Mouse (Mus musculus): ENCODE data around the gene Ier3. TPM values are rescaled to one million over a fixed set of nuclear protein-coding genes. Genes with fewer than 3 reads are reported as not detected.

Ier3 gene
- 0.85 TPM for polyA plus RNA-seq (2014; fragmentation: Illumina TruSeq; extraction: RNeasy Lipid Tissue Mini Kit (QIAGEN cat#74804); ENCODE audit: low read depth, low replicate concordance)

GRCm38 (mm10) chr17:35821439-35822430 is at the start of gene Ier3:
Gene Ier3 (plus strand): TSS chr17:35821684.

GRCm38 (mm10) chr17:35822964-35823937 is 1.8 kb downstream of the Ier3 start, which contains the start of gene Flot1:
Gene Flot1 (plus strand): TSS chr17:35823230.

GRCm38 (mm10) chr17:35838122-35838544 is 16.6 kb downstream of the Ier3 start, which contains the start of gene Tubb5:
Gene Tubb5 (minus strand): TSS chr17:35838306.

GRCm38 (mm10) chr17:35841076-35841950 is 19.8 kb downstream of the Ier3 start, which contains the start of gene Mdc1:
Gene Mdc1 (plus strand): TSS chr17:35841515.

GRCm38 (mm10) chr17:35861198-35861857 is 39.8 kb downstream of the Ier3 start, which contains the start of gene Nrm:
Gene Nrm (plus strand): TSS chr17:35861318.

GRCm38 (mm10) chr17:35865481-35866280 is 44.2 kb downstream of the Ier3 start, which contains the start of gene Ppp1r18:
Gene Ppp1r18 (plus strand): TSS chr17:35865593.

Other genes with a start within 250 kb of the Ier3 start
- not detected for gene Sfta2, start 220.1 kb upstream of the Ier3 start, polyA plus RNA-seq (2014; fragmentation: Illumina TruSeq; extraction: RNeasy Lipid Tissue Mini Kit (QIAGEN cat#74804); ENCODE audit: low read depth, low replicate concordance)
- gene Gm9573, start 195.0 kb upstream of the Ier3 start, polyA plus RNA-seq (2014; fragmentation: Illumina TruSeq; extraction: RNeasy Lipid Tissue Mini Kit (QIAGEN cat#74804); ENCODE audit: low read depth, low replicate concordance), result not detected
- gene Mucl3, start 178.0 kb upstream of the Ier3 start, polyA plus RNA-seq (2014; fragmentation: Illumina TruSeq; extraction: RNeasy Lipid Tissue Mini Kit (QIAGEN cat#74804); ENCODE audit: low read depth, low replicate concordance), result not detected
- gene Vars2, start 154.1 kb upstream of the Ier3 start, polyA plus RNA-seq (2014; fragmentation: Illumina TruSeq; extraction: RNeasy Lipid Tissue Mini Kit (QIAGEN cat#74804); ENCODE audit: low read depth, low replicate concordance), result 0.85 TPM
- 2.5 TPM for gene Gtf2h4, start 147.9 kb upstream of the Ier3 start, polyA plus RNA-seq (2014; fragmentation: Illumina TruSeq; extraction: RNeasy Lipid Tissue Mini Kit (QIAGEN cat#74804); ENCODE audit: low read depth, low replicate concordance)
- gene Ddr1, start 117.1 kb upstream of the Ier3 start, polyA plus RNA-seq (2014; fragmentation: Illumina TruSeq; extraction: RNeasy Lipid Tissue Mini Kit (QIAGEN cat#74804); ENCODE audit: low read depth, low replicate concordance), result 0.13 TPM
- gene Flot1, start 1.5 kb downstream of the Ier3 start, polyA plus RNA-seq (2014; fragmentation: Illumina TruSeq; extraction: RNeasy Lipid Tissue Mini Kit (QIAGEN cat#74804); ENCODE audit: low read depth, low replicate concordance), result 3.9 TPM
- gene Tubb5, start 16.6 kb downstream of the Ier3 start, polyA plus RNA-seq (2014; fragmentation: Illumina TruSeq; extraction: RNeasy Lipid Tissue Mini Kit (QIAGEN cat#74804); ENCODE audit: low read depth, low replicate concordance), result 13.4 TPM
- gene Mdc1, start 19.8 kb downstream of the Ier3 start, polyA plus RNA-seq (2014; fragmentation: Illumina TruSeq; extraction: RNeasy Lipid Tissue Mini Kit (QIAGEN cat#74804); ENCODE audit: low read depth, low replicate concordance), result 4.7 TPM
- 0.34 TPM for gene Nrm, start 39.6 kb downstream of the Ier3 start, polyA plus RNA-seq (2014; fragmentation: Illumina TruSeq; extraction: RNeasy Lipid Tissue Mini Kit (QIAGEN cat#74804); ENCODE audit: low read depth, low replicate concordance)
- gene Ppp1r18, start 43.9 kb downstream of the Ier3 start, polyA plus RNA-seq (2014; fragmentation: Illumina TruSeq; extraction: RNeasy Lipid Tissue Mini Kit (QIAGEN cat#74804); ENCODE audit: low read depth, low replicate concordance), result 1.1 TPM
- gene Dhx16, start 58.1 kb downstream of the Ier3 start, polyA plus RNA-seq (2014; fragmentation: Illumina TruSeq; extraction: RNeasy Lipid Tissue Mini Kit (QIAGEN cat#74804); ENCODE audit: low read depth, low replicate concordance), result 39.3 TPM
- gene 2310061I04Rik, start 75.7 kb downstream of the Ier3 start, polyA plus RNA-seq (2014; fragmentation: Illumina TruSeq; extraction: RNeasy Lipid Tissue Mini Kit (QIAGEN cat#74804); ENCODE audit: low read depth, low replicate concordance), result 17.0 TPM
- 10.3 TPM for gene Atat1, start 88.4 kb downstream of the Ier3 start, polyA plus RNA-seq (2014; fragmentation: Illumina TruSeq; extraction: RNeasy Lipid Tissue Mini Kit (QIAGEN cat#74804); ENCODE audit: low read depth, low replicate concordance)
- gene Mrps18b, start 94.7 kb downstream of the Ier3 start, polyA plus RNA-seq (2014; fragmentation: Illumina TruSeq; extraction: RNeasy Lipid Tissue Mini Kit (QIAGEN cat#74804); ENCODE audit: low read depth, low replicate concordance), result 25.6 TPM
- 12.4 TPM for gene Ppp1r10, start 94.8 kb downstream of the Ier3 start, polyA plus RNA-seq (2014; fragmentation: Illumina TruSeq; extraction: RNeasy Lipid Tissue Mini Kit (QIAGEN cat#74804); ENCODE audit: low read depth, low replicate concordance)
- 15.0 TPM for gene Abcf1, start 148.1 kb downstream of the Ier3 start, polyA plus RNA-seq (2014; fragmentation: Illumina TruSeq; extraction: RNeasy Lipid Tissue Mini Kit (QIAGEN cat#74804); ENCODE audit: low read depth, low replicate concordance)
- gene Gnl1, start 158.2 kb downstream of the Ier3 start, polyA plus RNA-seq (2014; fragmentation: Illumina TruSeq; extraction: RNeasy Lipid Tissue Mini Kit (QIAGEN cat#74804); ENCODE audit: low read depth, low replicate concordance), result 1.5 TPM
- gene Prr3, start 158.6 kb downstream of the Ier3 start, polyA plus RNA-seq (2014; fragmentation: Illumina TruSeq; extraction: RNeasy Lipid Tissue Mini Kit (QIAGEN cat#74804); ENCODE audit: low read depth, low replicate concordance), result 1.4 TPM
- gene H2-T24, start 198.9 kb downstream of the Ier3 start, polyA plus RNA-seq (2014; fragmentation: Illumina TruSeq; extraction: RNeasy Lipid Tissue Mini Kit (QIAGEN cat#74804); ENCODE audit: low read depth, low replicate concordance), result 3.9 TPM
- 29.7 TPM for gene H2-T23, start 211.2 kb downstream of the Ier3 start, polyA plus RNA-seq (2014; fragmentation: Illumina TruSeq; extraction: RNeasy Lipid Tissue Mini Kit (QIAGEN cat#74804); ENCODE audit: low read depth, low replicate concordance)
- 46.2 TPM for gene H2-T22, start 221.1 kb downstream of the Ier3 start, polyA plus RNA-seq (2014; fragmentation: Illumina TruSeq; extraction: RNeasy Lipid Tissue Mini Kit (QIAGEN cat#74804); ENCODE audit: low read depth, low replicate concordance)
- not detected for gene Gm6034, start 221.3 kb downstream of the Ier3 start, polyA plus RNA-seq (2014; fragmentation: Illumina TruSeq; extraction: RNeasy Lipid Tissue Mini Kit (QIAGEN cat#74804); ENCODE audit: low read depth, low replicate concordance)
- gene Gm11127, start 236.7 kb downstream of the Ier3 start, polyA plus RNA-seq (2014; fragmentation: Illumina TruSeq; extraction: RNeasy Lipid Tissue Mini Kit (QIAGEN cat#74804); ENCODE audit: low read depth, low replicate concordance), result not detected

All from liver, adult 10 weeks (tissue).